Mouse (Mus musculus) embryonic fibroblast, embryonic 13.5 days (primary cell): ENCODE data around the gene Ppard. TPM values are rescaled to one million over a fixed set of nuclear protein-coding genes. Genes with fewer than 3 reads are reported as not detected.
"Not testable (repeated sequence)": the region's sequence is repeated elsewhere in the genome, so short reads cannot be mapped to it uniquely, and the experiment has no call there.

Experiments
- H3K27ac ChIP-seq: 2 replicates; pipeline ENCODE4 v1.5.1; 2012; ENCODE audit warnings: low read length, control low read depth, inconsistent platforms; ENCODE audit not compliant: insufficient read depth
- H3K4me1 ChIP-seq: 2 replicates; pipeline ENCODE4 v1.6.1; 2011; ENCODE audit warnings: low read length; ENCODE audit not compliant: control insufficient read depth, insufficient read depth
- H3K4me3 ChIP-seq: 2 replicates; pipeline ENCODE4 v1.5.1; 2011; ENCODE audit warnings: mild to moderate bottlenecking, control low read depth, low read length; ENCODE audit not compliant: insufficient read depth
- CTCF ChIP-seq: IDR thresholded peaks from 2 replicates; pipeline ENCODE4 v1.5.1; 2011; ENCODE audit warnings: mild to moderate bottlenecking, control low read depth, low read length, moderate library complexity, borderline replicate concordance; ENCODE audit not compliant: insufficient read depth
- POLR2A ChIP-seq: IDR thresholded peaks from 2 replicates; pipeline ENCODE4 v1.6.1; 2011; ENCODE audit warnings: low read depth, mild to moderate bottlenecking, control low read depth, low read length, moderate library complexity
- polyA plus RNA-seq: library from polyadenylated mRNA; stranded (reverse); fragments of >200 nt; gene quantifications from 2 replicates; pipeline ENCODE4 v1.2.4, GENCODE M21; 2011; ENCODE audit warnings: low read depth; ENCODE audit not compliant: missing spikeins, insufficient read length

Ppard gene
- polyA plus RNA-seq, 1 experiment = 31.6 TPM

DNA sequence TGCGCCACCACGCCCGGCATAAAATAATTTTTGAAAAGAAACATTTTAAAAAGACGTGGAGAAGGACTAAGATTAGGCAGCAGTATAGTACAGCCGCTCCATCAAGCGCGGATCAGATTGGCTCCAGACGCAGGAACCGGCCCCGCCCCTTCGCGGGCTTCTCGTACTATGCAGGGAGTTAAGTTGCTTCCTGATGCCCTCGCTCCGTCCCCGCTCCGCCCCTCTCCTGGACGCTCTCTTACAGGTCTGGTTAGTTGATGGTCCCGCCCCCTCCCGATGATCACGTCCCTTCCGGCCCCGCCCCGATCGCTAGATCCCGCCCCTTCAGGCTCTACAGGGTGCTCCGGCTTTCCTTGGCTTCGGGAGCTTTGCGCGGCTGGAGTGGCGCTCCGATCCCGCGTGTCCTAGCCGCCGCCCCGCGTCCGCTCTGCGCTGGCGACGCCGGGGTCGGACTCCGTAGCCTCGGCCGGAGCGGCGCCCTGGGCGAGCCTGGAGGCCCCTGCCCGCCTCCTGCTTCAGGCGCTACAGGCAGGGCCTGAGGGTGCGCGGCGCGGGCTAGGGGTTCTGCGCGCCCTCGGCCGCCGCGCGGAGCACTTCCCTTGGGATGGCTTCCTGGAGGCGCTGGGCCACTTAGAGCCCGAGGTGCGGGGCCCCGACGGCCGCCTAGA is 80.8 kb downstream of the Ppard start, which contains the start of gene Fance:
Gene Fance, plus strand, starts transcription at position 308 of the 668 bp plus-strand sequence.
- H3K4me1 ChIP-seq = 0 out of 2 replicates have a peak, but pooled peaks cover 4% of the 10 kb centered on the region
- H3K4me3 ChIP-seq = peak within 1 kb of the TSS; percentile 68
- TF ChIP-seq POLR2A (peak; percentile 94), CTCF (no peak)
- peak within 1 kb of the TSS; percentile 65 for H3K27ac ChIP-seq

DNA sequence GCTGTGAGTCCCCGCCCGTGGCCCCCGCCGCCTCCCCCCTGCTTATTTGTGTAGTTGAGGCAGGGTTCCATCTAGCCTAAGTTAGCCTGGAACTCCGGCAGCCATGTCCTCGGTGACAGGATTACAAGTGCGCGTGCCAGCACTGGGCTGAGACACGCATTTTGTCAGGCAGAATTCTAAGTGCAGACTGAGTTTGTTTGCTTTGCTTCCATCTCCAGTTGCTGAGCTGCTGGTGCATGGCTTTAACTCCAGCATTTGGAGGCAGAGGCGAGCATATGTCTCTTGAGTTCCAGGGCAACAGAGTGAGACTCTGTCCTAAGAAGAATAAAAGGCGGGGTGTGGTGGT is 81.4 kb downstream of the Ppard start:
- TF ChIP-seq CTCF (no peak), POLR2A (no peak)
- Histone ChIP-seq H3K27ac (no peak overlapping the region), H3K4me3 (peak overlapping the region; percentile 68), H3K4me1 (0 out of 2 replicates have a peak, but pooled peaks cover 4% of the 10 kb centered on the region)

DNA sequence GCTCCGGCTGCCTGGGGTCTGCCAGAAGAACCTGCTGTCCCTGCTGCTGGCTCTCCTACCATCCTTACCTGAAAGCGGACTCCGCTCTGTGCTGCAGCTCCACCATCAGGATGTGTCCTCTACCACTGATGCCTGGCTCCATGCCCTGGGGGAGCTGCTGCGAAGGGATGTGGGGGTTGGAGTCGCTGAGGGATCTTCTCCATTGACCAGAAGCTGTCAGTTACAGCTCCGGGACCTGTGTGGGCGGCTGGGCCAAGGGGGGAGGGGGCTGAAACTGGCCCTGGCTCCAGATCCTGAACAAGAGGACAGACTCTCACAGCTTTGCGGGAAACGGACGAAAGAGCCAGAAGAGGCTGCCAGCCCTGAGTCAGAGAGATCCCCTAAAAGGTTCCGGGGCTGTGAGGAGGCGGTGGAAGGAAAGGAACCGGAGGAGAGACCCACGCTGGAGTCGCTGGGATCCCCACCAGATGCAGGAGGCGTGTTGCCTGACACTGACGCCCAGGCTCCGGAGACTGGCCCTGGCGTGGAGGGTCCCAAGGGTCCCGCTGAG is 83.2 kb downstream of the Ppard start:
- no peak overlapping the region for H3K27ac ChIP-seq
- H3K4me1 ChIP-seq = 0 out of 2 replicates have a peak, but pooled peaks cover 4% of the 10 kb centered on the region
- no peak for TF ChIP-seq POLR2A
- no peak for TF ChIP-seq CTCF
- H3K4me3 ChIP-seq = no peak overlapping the region

DNA sequence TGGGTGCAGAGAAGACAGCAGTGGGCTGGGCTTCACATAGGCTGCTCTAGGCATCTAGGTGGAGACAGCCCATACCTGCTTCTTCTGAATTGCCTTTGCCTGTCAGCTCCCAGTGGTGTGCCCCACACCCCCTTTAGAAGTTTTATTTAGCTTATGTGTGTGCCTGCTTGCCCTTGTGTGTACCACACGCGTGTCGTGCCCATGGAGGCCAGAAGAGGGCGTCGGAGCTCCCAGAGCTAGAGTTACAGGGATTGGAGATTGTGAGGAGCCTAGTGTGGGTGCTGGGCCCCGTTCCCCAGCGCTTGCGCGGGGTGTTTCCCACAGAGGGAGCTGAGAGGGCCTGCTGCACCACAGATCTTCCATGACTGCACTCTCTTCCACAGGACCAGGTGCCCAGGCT is 84.0 kb downstream of the Ppard start:
- TF ChIP-seq POLR2A (no peak), CTCF (no peak; the same call in 1 of the 2 replicates)
- 0 out of 2 replicates have a peak, but pooled peaks cover 4% of the 10 kb centered on the region for H3K4me1 ChIP-seq
- H3K4me3 ChIP-seq = no peak overlapping the region
- no peak overlapping the region for H3K27ac ChIP-seq

DNA sequence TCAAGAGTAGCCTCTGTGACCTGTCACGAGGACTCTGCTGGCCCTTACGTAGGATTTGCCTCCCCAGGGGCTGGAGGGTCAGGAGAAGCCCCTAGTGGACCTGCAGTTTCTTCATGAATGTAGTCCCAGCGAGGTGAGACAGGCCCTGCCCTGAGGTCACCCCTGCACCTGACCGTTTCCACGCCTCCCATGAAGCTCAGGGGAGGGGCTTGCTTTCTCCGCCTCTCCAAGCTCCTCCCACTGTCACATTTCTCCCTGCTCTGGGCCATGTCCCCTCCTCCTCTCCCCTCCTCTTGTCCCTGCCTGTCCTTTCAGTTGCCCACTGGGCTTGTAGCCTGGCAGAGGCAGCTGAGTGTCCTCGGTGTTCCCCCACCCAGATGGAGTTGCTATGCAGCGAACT is 84.6 kb downstream of the Ppard start:
- Histone ChIP-seq H3K4me1 (0 out of 2 replicates have a peak, but pooled peaks cover 4% of the 10 kb centered on the region), H3K27ac (no peak overlapping the region), H3K4me3 (no peak overlapping the region)
- TF ChIP-seq POLR2A = no peak
- no peak for TF ChIP-seq CTCF

DNA sequence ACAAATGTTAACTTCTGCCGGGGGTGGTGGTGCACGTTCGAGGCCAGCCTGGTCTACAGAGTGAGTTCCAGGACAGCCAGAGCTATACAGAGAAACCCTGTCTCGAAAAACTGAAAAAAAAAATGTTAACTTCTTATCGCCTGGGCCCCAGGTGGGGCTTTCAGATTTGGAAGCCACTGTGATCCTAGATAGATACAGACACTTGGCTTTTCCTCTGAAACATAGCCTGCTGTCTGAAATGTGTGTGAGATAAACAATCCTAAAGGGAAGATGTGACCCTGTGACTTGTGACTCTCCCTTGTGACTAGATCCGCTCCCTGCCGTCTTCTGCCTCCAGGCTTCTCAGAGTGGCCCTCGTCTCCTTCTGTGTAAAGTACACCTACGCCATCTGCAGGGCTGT is 85.2 kb downstream of the Ppard start:
- Histone ChIP-seq H3K4me3 (no peak overlapping the region), H3K4me1 (0 out of 2 replicates have a peak, but pooled peaks cover 4% of the 10 kb centered on the region), H3K27ac (no peak overlapping the region)
- no peak for TF ChIP-seq CTCF
- no peak for TF ChIP-seq POLR2A

DNA sequence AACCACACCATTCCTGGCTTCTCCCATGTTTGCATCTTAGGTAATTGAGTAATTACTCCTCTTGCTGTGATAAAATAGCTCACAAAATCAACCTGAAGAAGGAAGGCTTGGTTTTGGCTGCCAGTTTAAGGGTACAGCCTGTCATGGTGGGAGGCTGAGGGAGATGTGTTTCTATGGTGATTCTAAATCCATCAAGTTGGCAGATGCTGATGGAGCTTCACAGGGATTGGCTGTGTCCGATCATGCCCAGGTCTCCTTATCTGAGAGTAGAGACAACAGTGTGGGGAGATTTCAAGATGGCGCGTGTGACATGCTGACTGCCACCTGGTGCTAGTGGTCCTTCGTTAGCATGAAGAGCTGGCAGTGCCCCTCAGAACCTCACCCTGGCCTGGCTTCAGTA is 89.2 kb downstream of the Ppard start:
- TF ChIP-seq POLR2A (no peak), CTCF (no peak)
- Histone ChIP-seq H3K4me1 (no peaks in the 10 kb centered on the region), H3K27ac (no peak overlapping the region), H3K4me3 (no peak overlapping the region)

DNA sequence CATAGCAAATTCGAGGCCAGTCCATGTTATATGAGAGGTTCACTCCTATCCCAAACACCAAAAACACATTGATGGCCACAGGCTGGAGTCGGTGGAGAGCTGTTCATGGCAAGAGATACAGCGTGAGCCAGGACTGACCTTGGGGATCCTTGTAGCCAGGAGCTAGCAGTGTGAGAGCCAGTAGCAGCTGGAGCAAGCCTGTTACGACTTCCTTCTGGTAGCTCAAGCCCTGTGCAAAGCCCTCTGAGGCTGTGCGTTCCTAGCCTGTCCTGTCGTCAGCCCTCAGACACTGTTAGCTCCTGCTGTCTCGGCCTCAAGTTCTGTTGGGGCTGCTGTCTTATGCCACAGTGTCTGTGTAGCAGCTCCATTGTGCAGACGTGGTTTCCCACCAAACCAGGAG is 91.3 kb downstream of the Ppard start:
- TF ChIP-seq CTCF (no peak), POLR2A (no peak)
- Histone ChIP-seq H3K4me1 (peaks cover 7% of the 10 kb centered on the region), H3K27ac (no peak overlapping the region), H3K4me3 (no peak overlapping the region)

DNA sequence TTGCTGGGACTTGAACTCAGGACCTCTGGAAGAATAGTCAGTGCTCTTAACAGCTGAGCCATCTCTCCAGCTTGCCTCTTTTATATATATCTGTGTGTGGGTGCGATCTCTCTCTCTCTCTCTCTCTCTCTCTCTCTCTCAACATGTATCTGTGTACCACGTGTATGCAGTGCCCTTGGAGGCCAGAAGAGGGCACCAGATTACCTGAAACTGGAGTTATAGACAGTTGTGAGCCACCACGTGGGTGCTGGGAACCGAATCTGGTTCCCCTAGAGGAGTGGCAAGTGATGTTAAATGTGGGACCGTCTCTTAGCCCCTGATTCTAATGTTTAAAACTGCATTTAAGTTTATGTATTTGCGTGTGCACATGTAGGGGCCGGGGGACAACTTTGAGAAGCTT is 91.9 kb downstream of the Ppard start:
- not testable (repeated sequence) for H3K4me1 ChIP-seq, H3K27ac ChIP-seq, H3K4me3 ChIP-seq

DNA sequence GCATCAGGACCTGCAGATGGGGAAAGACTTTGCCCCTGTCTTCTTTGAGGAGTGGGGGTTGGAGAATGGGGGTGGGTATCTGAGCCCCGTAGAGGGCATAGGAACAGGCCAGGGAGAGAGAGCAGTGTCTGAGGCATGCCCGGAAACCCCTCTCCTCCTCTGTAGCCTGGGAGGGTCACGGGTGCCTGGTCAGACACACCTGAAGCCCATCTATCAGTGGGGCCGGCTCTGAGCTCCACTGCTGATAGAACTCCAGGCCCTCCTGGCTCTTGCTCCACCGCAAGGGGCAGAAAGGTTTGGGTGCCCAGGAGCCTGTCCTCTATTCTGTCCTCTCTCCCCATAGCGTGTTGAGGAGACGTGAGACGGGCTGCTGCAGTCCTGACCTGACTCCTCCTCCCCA is 93.3 kb downstream of the Ppard start:
- TF ChIP-seq POLR2A (no peak), CTCF (no peak)
- no peak overlapping the region for H3K27ac ChIP-seq
- H3K4me3 ChIP-seq = no peak overlapping the region
- peaks cover 7% of the 10 kb centered on the region for H3K4me1 ChIP-seq

DNA sequence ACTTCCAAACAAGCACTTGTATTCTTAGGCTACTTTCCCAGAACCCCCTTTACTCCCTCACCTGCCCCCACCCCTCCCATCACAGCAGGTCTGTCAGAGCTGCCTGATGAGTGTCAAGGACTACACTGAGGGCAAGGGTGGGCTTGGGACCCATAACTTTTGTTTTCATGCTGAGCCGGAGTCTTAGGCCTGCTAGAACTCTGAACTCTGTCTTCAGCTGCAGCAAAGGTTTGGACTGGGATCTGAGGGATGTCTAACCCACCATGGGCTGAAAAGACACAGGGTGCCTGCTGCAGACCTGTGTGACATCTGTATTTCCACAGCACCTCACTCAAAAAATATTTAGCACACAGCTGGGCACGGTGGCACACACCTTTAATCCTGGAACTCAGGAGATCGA is 94.5 kb downstream of the Ppard start:
- Histone ChIP-seq H3K4me1 (peaks cover 7% of the 10 kb centered on the region), H3K4me3 (no peak overlapping the region), H3K27ac (peak overlapping the region; percentile 83; the same call in 1 of the 2 replicates)
- TF ChIP-seq POLR2A (no peak), CTCF (no peak)
